Mouse (Mus musculus) midbrain, embryonic 13.5 days (tissue): ENCODE measurements around the gene 1700029H14Rik. TPM values are rescaled to one million over a fixed set of nuclear protein-coding genes. Genes with fewer than 3 reads are reported as not detected.

Source experiments
- ATAC-seq: fragments of 200-750 bp; cut with Nextera tagmentation; 2 replicates; pipeline ENCODE4 v1.8.0; 2017; ENCODE audit warnings: mild to moderate bottlenecking, moderate TSS enrichment, moderate library complexity
- H3K27ac ChIP-seq: fragments of 300-500 bp; sonication (generic); 2 replicates; pipeline ENCODE4 v1.5.1; 2015; ENCODE audit warnings: inconsistent platforms, mild to moderate bottlenecking, moderate library complexity
- H3K27me3 ChIP-seq: fragments of 300-500 bp; sonication (generic); 2 replicates; pipeline ENCODE4 v1.6.1; 2015; ENCODE audit warnings: mild to moderate bottlenecking, inconsistent platforms
- H3K36me3 ChIP-seq: fragments of 300-500 bp; sonication (generic); 2 replicates; pipeline ENCODE4 v1.6.1; 2015; ENCODE audit warnings: mild to moderate bottlenecking, inconsistent platforms
- H3K4me1 ChIP-seq: fragments of 300-500 bp; sonication (generic); replicated peaks from 2 replicates; pipeline ENCODE4 v1.6.1; 2015; ENCODE audit warnings: inconsistent platforms
- H3K4me2 ChIP-seq: fragments of 300-500 bp; sonication (generic); replicated peaks from 2 replicates; pipeline ENCODE4 v1.6.1; 2015; ENCODE audit warnings: moderate library complexity, mild to moderate bottlenecking, inconsistent platforms
- H3K4me3 ChIP-seq: fragments of 300-500 bp; sonication (generic); replicated peaks from 2 replicates; pipeline ENCODE4 v1.5.1; 2015; ENCODE audit warnings: mild to moderate bottlenecking, inconsistent platforms
- H3K9ac ChIP-seq: fragments of 300-500 bp; sonication (generic); replicated peaks from 2 replicates; pipeline ENCODE4 v1.6.1; 2015; ENCODE audit warnings: mild to moderate bottlenecking, inconsistent platforms
- H3K9me3 ChIP-seq: fragments of 300-500 bp; sonication (generic); 2 replicates; pipeline ENCODE4 v1.6.1; 2016; ENCODE audit warnings: mild to moderate bottlenecking, inconsistent platforms
- WGBS: fragments of 180-500 bp; shearing (Covaris S2); methylation state at CpG from one replicate; pipeline ENCODE4 v1.1.7; 2015; 5-methylcytosine and 5-hydroxymethylcytosine counted together
- polyA plus RNA-seq: library from polyadenylated mRNA; unstranded; fragments of >200 nt; fragmentation: Nextera tagmentation; extraction: Ambion mirVana; gene quantifications from 2 replicates; pipeline ENCODE4 v1.2.1, GENCODE M21; 2015

The 1700029H14Rik gene
- polyA plus RNA-seq, 1 experiment from 2014 or later: not detected

DNA sequence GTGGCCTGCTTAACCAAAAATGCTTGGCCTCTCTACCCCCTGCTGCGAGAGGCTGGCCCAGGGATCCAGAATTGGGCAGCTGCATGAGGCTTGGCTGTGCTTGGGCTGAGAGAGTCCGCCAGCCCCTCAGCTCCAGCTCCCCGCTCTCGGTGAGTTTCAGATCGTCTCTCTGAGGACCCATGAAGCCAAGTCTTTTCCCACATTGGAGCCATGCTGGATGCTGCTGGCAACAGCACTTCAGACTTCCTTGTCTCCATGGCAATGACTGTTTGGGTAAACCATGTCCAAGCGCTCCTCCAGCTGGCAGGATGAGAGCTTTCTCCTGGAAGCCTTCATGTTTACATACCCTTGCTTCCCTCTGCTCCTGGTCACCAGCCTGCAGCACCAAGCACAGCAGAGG is 23.4 kb downstream of the 1700029H14Rik start:
- no peak overlapping the region for H3K4me2 ChIP-seq
- no peaks in the 10 kb centered on the region for H3K4me1 ChIP-seq
- no peaks in the 10 kb centered on the region for H3K9me3 ChIP-seq
- no peaks in the 10 kb centered on the region for H3K36me3 ChIP-seq
- H3K27me3 ChIP-seq: no peaks in the 10 kb centered on the region
- H3K9ac ChIP-seq: no peak overlapping the region
- ATAC-seq: no peak
- no peak overlapping the region for H3K27ac ChIP-seq
- 77% methylated on average over 6 of the region's 6 CpGs for WGBS
- no peak overlapping the region for H3K4me3 ChIP-seq

DNA sequence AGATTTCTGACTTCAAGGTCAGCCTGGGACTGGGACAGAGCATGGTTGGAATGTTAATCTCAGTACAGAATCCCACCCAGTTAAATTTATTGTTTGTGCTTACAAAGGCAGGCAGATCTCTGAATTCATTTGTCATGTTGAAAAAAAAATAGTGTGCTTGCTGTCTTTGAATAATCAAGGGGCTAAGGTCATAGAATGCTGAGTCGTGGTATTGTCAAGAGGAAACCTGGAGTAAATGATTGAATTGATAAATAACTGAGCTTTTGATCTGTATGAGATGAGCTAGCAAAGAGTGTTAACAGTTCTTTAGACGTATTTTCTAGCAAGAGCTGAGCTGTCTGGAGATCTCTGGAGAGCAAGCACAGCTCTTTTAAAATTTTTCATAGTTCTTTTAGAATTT is 25.2 kb downstream of the 1700029H14Rik start:
- no peak overlapping the region for H3K4me3 ChIP-seq
- H3K9me3 ChIP-seq: no peaks in the 10 kb centered on the region
- H3K4me2 ChIP-seq: no peak overlapping the region
- H3K27me3 ChIP-seq: no peaks in the 10 kb centered on the region
- WGBS: 33% methylated on average over 2 of the region's 2 CpGs
- no peaks in the 10 kb centered on the region for H3K36me3 ChIP-seq
- no peak for ATAC-seq
- no peak overlapping the region for H3K9ac ChIP-seq
- H3K27ac ChIP-seq: no peak overlapping the region
- H3K4me1 ChIP-seq: no peaks in the 10 kb centered on the region

DNA sequence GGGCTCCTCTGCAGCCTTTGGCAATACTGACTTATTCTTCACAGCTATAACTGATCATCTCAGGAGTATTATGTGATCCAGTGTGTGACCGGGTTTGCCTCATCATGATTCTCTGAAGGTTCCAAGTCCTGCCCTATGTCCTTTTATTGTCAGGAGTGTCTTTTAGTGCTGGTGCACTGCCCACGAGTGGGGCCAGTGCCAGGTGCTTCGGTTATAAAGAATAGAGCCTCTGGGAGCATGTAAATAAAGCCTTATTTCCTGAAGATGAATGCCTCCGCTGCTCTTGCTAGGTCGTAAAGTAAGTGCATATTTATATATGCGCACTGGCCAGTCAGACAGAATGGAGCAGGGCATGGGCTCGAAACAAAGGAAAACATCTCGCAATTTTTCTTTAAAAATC is 29.1 kb downstream of the 1700029H14Rik start:
- WGBS: 86% methylated on average over 8 of the region's 8 CpGs
- Histone ChIP-seq H3K4me2 (no peak overlapping the region), H3K36me3 (no peaks in the 10 kb centered on the region), H3K4me1 (peaks cover 20% of the 10 kb centered on the region; the same call in 1 of the 2 replicates), H3K27me3 (no peaks in the 10 kb centered on the region), H3K9ac (no peak overlapping the region), H3K9me3 (no peaks in the 10 kb centered on the region), H3K4me3 (no peak overlapping the region), H3K27ac (no peak overlapping the region)
- no peak for ATAC-seq

DNA sequence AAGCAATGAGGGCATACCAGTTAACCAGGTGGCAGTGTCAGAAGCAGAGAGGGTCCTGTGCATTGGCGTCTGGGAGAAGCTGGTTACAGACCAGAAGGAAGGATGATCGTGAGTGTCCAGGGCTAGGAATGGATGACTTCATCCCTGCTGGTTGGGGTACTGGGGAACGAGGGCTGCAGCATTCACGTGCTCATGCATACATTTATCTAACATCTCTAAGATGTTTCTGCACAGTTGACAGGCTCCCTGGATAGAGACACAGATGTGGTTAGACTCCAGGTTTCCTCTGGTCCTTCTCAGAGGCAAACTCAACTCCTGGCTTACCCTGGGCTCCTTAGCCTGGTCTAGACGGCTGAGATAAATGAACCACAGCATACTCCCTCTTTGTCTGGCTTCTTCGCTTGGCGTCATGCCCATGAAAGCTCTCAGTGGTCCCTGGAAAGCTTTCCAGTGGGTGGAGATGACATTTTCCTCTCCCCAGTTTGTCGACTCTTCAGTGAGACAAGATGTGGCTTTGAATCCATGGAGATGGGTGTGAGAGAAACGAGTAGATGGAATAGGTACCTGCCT is 30.6 kb downstream of the 1700029H14Rik start:
- Histone ChIP-seq H3K27me3 (no peaks in the 10 kb centered on the region), H3K4me3 (no peak overlapping the region), H3K27ac (no peak overlapping the region), H3K4me1 (peaks cover 20% of the 10 kb centered on the region; the same call in 1 of the 2 replicates), H3K4me2 (no peak overlapping the region), H3K36me3 (no peaks in the 10 kb centered on the region), H3K9me3 (peaks cover 4% of the 10 kb centered on the region; the same call in 1 of the 2 replicates), H3K9ac (no peak overlapping the region)
- no peak for ATAC-seq
- WGBS: 78% methylated on average over 9 of the region's 9 CpGs

DNA sequence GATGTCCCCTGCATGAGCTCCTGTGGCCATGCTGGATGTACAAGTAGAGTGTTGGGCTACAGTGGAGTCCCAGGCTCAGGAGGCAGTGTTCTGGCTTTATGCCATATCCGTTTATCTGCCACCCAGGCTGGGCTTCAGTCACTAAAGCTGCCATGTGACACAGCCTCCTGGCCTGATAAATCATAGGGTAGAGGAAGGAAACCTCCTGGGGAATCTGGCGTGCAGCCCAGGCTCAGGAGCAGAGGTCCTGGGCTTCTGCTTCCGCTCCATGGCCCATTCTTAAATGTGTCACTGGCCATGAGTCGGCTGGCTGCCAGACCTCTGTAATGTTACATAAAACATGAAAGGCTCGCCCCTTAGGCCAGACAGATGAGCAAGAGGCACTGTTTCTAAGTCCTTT is 31.3 kb downstream of the 1700029H14Rik start:
- H3K9me3 ChIP-seq: peaks cover 4% of the 10 kb centered on the region; the same call in 1 of the 2 replicates
- H3K4me2 ChIP-seq: no peak overlapping the region
- 54% methylated on average over 5 of the region's 5 CpGs for WGBS
- no peaks in the 10 kb centered on the region for H3K27me3 ChIP-seq
- no peak overlapping the region for H3K4me3 ChIP-seq
- ATAC-seq: peak; percentile 62; the same call in 1 of the 2 replicates
- no peaks in the 10 kb centered on the region for H3K36me3 ChIP-seq
- no peak overlapping the region for H3K9ac ChIP-seq
- H3K27ac ChIP-seq: no peak overlapping the region
- H3K4me1 ChIP-seq: peaks cover 20% of the 10 kb centered on the region; the same call in 1 of the 2 replicates

DNA sequence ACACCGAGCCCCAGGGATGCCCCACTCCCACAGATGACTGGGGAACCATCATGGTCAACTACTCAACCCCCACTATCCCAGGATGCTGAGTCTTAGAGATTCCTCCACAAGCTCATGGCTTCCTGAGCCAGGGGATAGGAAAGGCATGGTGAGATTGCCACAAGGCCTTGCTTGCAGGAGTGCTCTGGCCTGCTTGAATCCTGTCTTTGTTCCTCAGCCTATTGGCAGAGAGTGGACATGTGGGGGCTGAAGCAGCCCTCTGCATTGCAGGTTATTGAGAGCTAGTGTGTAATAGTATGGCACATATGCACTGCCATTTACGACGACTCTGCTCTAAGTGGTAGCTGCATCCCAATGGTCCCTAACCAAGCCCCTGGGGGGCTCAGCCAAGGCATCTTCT is 31.9 kb downstream of the 1700029H14Rik start:
- peak; percentile 27; the same call in 1 of the 2 replicates for ATAC-seq
- Histone ChIP-seq H3K27me3 (no peaks in the 10 kb centered on the region), H3K9me3 (peaks cover 4% of the 10 kb centered on the region; the same call in 1 of the 2 replicates), H3K4me3 (no peak overlapping the region), H3K9ac (no peak overlapping the region), H3K36me3 (no peaks in the 10 kb centered on the region), H3K27ac (no peak overlapping the region), H3K4me1 (peaks cover 20% of the 10 kb centered on the region; the same call in 1 of the 2 replicates), H3K4me2 (no peak overlapping the region)
- WGBS: 85% methylated on average over 3 of the region's 3 CpGs

DNA sequence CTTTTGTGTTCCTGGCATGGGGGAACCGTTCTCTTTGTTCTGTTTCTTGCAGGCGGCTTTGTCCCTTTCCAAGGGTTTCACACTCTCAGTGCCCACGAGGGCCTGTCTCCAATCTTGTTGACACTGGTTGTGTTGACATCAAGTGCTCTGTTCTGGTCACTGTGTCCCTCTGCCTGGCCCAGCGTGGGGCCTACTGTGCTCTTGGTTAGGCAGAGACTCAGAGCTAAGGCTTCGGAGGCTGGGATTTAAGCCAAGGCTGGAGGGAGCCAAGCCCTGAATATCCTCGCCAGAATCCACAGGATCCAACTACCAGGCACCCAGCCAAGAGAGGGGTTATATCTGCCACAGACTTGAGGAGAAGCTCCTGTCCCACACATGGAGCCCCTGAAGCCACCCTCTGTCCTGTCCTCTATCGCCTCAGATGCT is 32.4 kb downstream of the 1700029H14Rik start:
- 72% methylated on average over 7 of the region's 7 CpGs for WGBS
- Histone ChIP-seq H3K27me3 (no peaks in the 10 kb centered on the region), H3K27ac (no peak overlapping the region)

DNA sequence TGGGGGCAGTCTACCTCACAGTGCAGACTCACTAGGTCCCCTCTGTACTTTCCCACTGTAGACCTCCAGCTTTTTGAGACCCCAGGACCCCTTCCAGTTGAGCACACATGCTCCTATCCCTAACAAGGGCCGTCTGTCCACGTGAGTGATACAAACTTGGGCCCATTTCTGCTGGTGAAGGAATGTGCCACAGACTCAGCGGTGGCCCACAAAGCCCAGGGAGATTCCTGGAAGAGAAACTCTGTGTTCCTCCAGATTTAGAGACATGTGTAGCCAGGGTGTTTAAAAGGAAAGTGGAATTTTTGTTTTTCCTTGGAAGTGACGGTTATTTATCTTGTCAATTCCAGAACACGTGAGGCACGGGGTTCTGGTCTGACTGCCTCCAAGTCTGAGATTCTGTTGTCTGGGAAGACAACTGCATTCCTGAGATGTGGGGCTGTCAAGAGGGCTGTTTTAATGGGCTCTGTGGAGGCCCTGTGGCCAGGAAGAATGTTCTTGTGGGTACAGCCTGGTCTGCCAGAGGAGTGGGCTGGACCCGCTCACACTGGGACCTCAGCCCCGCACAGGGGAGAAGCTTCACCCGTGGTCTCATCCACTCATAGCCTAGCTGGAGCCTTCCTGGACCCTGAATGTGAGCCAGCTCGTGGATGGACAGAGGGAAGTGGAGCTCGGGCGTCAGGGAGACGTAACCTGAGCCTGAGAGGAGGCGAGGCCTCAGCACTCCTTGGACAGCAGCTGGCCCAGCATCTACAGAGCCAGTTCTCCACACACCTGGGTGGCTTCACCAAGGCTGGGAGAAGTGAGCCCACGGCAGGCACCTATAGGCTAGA is 33.0 kb downstream of the 1700029H14Rik start:
- WGBS: 74% methylated on average over 15 of the region's 15 CpGs
- H3K36me3 ChIP-seq: no peaks in the 10 kb centered on the region
- no peaks in the 10 kb centered on the region for H3K27me3 ChIP-seq
- no peak overlapping the region for H3K4me3 ChIP-seq
- peaks cover 4% of the 10 kb centered on the region; the same call in 1 of the 2 replicates for H3K9me3 ChIP-seq
- H3K4me2 ChIP-seq: no peak overlapping the region
- H3K27ac ChIP-seq: no peak overlapping the region
- H3K4me1 ChIP-seq: peaks cover 20% of the 10 kb centered on the region; the same call in 1 of the 2 replicates
- no peak overlapping the region for H3K9ac ChIP-seq
- no peak for ATAC-seq

More for the DNA sequence above, 32.4 kb downstream of the 1700029H14Rik start:
- H3K4me3 ChIP-seq: no peak overlapping the region
- H3K4me1 ChIP-seq: peaks cover 20% of the 10 kb centered on the region; the same call in 1 of the 2 replicates
- no peak overlapping the region for H3K4me2 ChIP-seq
- no peaks in the 10 kb centered on the region for H3K36me3 ChIP-seq
- peaks cover 4% of the 10 kb centered on the region; the same call in 1 of the 2 replicates for H3K9me3 ChIP-seq
- no peak overlapping the region for H3K9ac ChIP-seq
- ATAC-seq: 0 out of 2 replicates have a peak, but pooled peaks have one; percentile 24

DNA sequence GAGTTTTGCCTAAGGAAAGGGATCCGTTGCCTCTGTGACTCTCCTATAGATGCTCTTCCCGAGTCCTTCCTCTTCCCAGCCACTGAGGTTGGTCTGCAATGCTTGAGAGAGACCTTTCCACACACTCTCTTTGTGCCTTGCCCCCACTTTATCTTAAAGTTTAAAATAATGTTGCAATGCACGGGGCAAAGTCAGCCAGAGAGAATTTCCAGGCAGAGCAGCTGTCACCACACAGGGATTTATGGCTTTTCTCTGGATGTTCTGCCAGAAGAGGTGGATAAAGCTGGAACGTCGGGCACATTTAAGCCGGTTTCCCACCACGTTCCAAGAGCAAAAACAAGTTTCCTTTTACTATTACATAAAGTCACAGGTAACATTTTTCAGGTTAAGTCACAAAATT is 40.9 kb downstream of the 1700029H14Rik start:
- H3K4me2 ChIP-seq: no peak overlapping the region
- H3K27ac ChIP-seq: no peak overlapping the region
- ATAC-seq: no peak
- no peaks in the 10 kb centered on the region for H3K9me3 ChIP-seq
- H3K36me3 ChIP-seq: no peaks in the 10 kb centered on the region
- H3K4me3 ChIP-seq: no peak overlapping the region
- no peaks in the 10 kb centered on the region for H3K4me1 ChIP-seq
- no peak overlapping the region for H3K9ac ChIP-seq
- 84% methylated on average over 7 of the region's 7 CpGs for WGBS
- no peaks in the 10 kb centered on the region for H3K27me3 ChIP-seq

DNA sequence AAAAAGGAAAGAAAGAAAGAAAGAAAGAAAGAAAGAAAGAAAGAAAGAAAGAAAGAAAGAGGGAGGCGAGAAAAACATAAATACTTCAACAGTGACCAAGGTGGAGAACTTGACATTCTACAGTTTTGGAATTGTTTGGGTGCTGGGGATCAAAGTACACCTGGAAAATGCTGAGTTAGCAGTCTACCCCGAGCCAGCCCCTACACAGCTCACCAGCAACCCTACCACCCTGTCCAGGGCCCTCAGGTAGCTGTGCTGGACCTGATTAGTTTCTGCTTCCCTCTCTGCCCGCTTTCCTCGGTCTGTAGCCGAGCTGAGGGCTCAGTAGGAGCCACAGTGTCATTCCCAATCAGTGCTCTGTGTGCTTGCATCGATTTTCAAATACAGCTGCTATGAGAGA is 41.9 kb downstream of the 1700029H14Rik start:
- no peak overlapping the region for H3K4me2 ChIP-seq
- H3K9ac ChIP-seq: no peak overlapping the region
- no peaks in the 10 kb centered on the region for H3K4me1 ChIP-seq
- H3K4me3 ChIP-seq: no peak overlapping the region
- 67% methylated on average over 6 of the region's 6 CpGs for WGBS
- H3K27me3 ChIP-seq: no peaks in the 10 kb centered on the region
- H3K27ac ChIP-seq: no peak overlapping the region
- no peak for ATAC-seq
- H3K9me3 ChIP-seq: no peaks in the 10 kb centered on the region
- H3K36me3 ChIP-seq: no peaks in the 10 kb centered on the region

DNA sequence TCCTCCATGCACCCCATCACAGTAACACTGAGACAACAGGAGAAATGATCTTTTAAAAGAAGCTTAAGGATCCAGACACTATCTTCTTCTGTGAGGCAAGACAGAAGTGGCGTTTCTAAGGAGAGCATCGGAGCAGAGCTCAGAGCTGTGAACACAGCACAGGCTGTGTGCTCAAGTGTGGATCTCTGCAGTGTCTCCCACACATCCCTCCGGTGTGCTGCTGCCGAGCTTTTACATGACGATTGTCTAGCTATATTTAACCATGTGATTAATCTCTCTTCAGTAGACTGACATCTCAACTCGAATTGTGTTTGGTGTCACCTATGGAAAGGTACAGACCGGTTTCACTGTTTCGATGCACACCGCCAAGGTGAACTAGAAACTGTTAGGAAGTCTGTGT is 42.8 kb downstream of the 1700029H14Rik start:
- Histone ChIP-seq H3K4me2 (no peak overlapping the region), H3K27me3 (no peaks in the 10 kb centered on the region), H3K27ac (no peak overlapping the region), H3K9me3 (no peaks in the 10 kb centered on the region), H3K36me3 (no peaks in the 10 kb centered on the region), H3K4me3 (no peak overlapping the region), H3K9ac (no peak overlapping the region), H3K4me1 (no peaks in the 10 kb centered on the region)
- WGBS: 92% methylated on average over 9 of the region's 9 CpGs
- ATAC-seq: no peak

DNA sequence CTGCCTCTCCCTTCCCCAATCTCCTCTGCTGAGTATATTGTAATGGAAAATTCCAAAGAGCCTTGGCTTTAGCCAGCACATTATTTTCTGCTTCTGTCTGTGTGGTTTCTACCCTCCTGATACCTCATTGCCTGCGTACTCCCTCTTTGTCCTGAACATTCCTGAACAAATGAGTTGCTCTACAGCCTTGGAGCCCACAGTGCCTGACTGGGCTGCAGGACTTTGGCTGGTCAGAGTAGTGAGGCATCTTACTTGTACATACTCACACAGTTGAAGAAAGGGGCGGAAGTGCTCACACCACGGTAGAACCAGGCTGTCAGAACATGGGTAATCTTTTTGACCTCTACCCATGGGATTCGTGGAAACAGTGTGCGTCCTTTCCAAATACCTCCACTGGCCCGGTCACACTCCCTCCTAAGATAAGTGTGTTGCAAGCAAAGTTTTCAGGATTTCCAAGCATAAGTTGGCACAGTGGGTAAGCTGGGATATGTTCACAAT is 44.9 kb downstream of the 1700029H14Rik start:
- H3K9ac ChIP-seq: no peak overlapping the region
- H3K4me1 ChIP-seq: no peaks in the 10 kb centered on the region
- no peaks in the 10 kb centered on the region for H3K36me3 ChIP-seq
- H3K27me3 ChIP-seq: no peaks in the 10 kb centered on the region
- H3K9me3 ChIP-seq: no peaks in the 10 kb centered on the region
- WGBS: 85% methylated on average over 6 of the region's 6 CpGs
- no peak for ATAC-seq
- H3K27ac ChIP-seq: no peak overlapping the region
- H3K4me3 ChIP-seq: no peak overlapping the region
- H3K4me2 ChIP-seq: no peak overlapping the region
